Mouse (Mus musculus): ENCODE results near the gene Csde1.

Gene Csde1

GRCm38 (mm10) chr3:103020249-103020942 is at the start of gene Csde1:
Csde1 (plus strand) TSS chr3:103020426.
- under 1% methylated on average over 55 of the region's 55 CpGs for WGBS

GRCm38 (mm10) chr3:102970508-102970907 is 49.7 kb upstream of the Csde1 start:
- WGBS, result 67% methylated on average over 3 of the region's 3 CpGs

- 89% methylated on average over 4 of the region's 4 CpGs for WGBS
Observed at GRCm38 (mm10) chr3:102976906-102977305, 43.3 kb upstream of the Csde1 start.

GRCm38 (mm10) chr3:102979550-102980348 is 40.5 kb upstream of the Csde1 start:
- 24% methylated on average over 10 of the region's 10 CpGs for WGBS

- 32% methylated on average over 3 of the region's 3 CpGs for WGBS
Observed at GRCm38 (mm10) chr3:102980349-102980736, 39.9 kb upstream of the Csde1 start.

DNA sequence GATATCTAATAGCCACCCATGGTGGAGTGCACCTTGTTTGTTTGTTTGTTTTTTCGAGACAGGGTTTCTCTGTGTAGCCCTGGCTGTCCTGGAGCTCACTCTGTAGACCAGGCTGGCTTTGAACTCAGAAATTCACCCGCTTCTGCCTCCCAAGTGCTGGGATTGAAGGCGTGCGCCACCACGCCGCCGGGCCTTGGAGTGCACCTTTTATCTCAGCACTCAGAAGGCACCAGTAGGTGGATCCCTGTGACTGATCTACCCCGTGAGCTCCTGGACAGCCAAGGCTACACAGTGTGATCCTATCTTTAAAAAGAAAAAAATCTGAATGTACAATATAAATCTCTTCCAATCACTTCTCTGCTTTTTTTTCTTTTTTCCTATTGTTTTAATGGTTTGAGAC is 29.2 kb upstream of the Csde1 start:
- 82% methylated on average over 8 of the region's 8 CpGs for WGBS

DNA sequence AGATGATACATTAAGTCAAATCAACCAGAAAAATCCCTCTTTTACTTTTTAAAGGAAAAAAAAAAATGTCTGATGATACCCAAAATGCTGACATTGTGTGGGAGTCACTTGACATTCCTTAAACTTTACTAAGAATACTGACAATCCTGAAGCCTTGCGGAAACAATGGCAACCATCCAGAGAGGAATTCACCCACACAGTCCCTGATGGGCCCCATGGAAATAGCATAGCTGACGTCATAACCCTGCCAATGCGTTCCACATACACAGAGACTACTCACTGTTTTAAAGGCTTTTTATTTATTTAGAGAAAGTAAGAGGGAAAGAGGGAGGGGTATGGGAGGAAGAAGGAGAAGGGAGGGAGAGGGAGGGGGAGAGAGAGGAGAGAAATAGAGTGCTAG is 27.3 kb upstream of the Csde1 start:
- WGBS, result 14% methylated on average over 3 of the region's 3 CpGs

GRCm38 (mm10) chr3:102995233-102995604 is 25.0 kb upstream of the Csde1 start:
- 30% methylated on average over 7 of the region's 7 CpGs for WGBS

DNA sequence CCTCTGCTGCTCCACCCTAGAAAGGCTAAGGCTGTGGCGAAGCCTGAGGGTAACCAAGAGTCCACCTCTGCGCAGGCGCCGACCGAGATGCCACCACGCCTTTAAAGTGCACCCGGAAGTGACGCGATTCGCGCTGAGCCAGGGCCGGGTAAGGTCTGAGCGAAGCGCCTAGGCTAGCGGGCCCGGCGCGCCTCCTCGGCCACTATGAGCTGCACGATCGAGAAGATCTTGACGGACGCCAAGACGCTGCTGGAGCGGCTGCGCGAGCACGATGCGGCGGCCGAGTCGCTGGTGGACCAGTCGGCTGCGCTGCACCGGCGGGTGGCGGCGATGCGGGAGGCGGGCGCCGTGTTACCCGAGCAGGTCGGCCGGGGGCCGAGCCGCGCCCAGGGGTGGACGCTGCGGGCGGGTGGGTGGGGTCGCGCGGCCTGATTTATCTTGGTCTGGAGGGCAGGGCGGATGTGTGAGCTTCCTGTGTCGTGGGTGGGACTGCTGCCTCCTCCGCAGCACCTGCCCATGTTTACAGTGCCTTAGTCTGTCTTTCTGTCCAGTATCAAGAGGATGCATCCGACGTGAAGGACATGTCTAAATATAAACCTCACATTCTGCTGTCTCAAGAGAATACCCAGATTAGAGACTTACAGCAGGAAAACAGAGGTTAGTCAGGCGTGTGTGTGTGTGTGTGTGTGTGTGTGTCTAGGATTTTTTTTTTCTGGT is 24.5 kb upstream of the Csde1 start, which contains the start of gene Sike1:
Sike1 (plus strand) TSS at position 104 of the 717 bp plus-strand sequence.
- WGBS, result under 1% methylated on average over 60 of the region's 60 CpGs

DNA sequence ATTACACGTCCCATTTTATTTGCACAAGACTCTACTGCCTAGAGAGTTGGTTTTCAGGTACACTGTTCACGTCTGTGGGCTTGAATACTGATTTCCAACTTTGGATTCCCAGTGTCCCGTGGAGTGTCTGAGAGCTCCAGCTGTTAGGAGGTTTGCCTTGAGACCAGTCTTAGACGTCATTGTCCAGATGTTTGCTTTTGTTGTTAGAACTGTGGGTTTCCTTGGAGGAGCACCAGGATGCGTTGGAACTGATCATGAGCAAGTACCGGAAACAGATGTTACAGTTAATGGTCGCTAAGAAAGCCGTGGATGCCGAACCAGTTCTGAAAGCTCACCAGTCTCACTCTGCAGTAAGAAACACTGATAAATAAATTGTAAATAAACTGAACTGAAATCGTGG is 23.2 kb upstream of the Csde1 start:
- 58% methylated on average over 10 of the region's 10 CpGs for WGBS

- 53% methylated on average over 3 of the region's 3 CpGs for whole genome bisulfite sequencing
Observed at GRCm38 (mm10) chr3:102997591-102997990, 22.6 kb upstream of the Csde1 start.

DNA sequence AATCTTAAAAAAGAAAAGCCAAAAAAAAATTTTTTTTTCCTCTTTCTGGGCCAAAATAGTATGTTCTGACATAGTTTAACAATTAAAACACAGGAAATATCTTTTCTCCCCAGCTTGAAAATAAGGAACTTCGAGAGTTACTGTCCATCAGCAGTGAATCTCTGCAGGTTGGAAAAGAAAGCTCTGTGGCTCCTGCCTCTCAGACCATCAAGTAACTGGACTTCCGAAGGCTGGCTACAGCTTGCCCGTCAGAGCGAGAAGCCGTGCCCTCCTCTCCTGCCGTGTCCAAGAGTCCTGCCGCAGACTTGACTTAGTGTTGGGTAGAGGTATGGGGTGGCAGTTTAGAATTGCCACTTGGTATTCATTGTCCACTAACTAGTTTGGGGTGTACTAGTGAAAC is 18.6 kb upstream of the Csde1 start:
- WGBS, result 91% methylated on average over 7 of the region's 7 CpGs

DNA sequence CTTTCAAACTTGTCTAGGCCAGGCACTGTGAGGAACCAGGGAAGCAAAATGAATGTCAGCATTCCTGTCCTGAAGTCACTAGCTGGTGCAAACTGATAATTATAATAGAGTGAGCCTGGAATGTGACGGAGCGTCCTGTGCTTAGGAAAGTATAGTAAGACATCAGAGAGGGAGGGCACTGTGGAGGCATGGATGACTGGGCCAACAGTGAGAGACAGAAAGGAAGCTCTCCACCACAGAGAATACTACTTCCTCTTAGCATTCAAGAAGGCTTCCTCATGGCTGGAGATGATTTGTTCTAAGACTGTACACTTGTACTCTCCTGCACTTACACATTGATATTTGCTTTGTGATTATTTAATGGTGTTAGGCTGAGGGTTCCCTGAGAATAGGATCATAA is 2.9 kb upstream of the Csde1 start:
- 88% methylated on average over 2 of the region's 2 CpGs for WGBS

GRCm38 (mm10) chr3:103019462-103019861 is 764 bp upstream of the Csde1 start:
- 90% methylated on average over 2 of the region's 2 CpGs for WGBS

DNA sequence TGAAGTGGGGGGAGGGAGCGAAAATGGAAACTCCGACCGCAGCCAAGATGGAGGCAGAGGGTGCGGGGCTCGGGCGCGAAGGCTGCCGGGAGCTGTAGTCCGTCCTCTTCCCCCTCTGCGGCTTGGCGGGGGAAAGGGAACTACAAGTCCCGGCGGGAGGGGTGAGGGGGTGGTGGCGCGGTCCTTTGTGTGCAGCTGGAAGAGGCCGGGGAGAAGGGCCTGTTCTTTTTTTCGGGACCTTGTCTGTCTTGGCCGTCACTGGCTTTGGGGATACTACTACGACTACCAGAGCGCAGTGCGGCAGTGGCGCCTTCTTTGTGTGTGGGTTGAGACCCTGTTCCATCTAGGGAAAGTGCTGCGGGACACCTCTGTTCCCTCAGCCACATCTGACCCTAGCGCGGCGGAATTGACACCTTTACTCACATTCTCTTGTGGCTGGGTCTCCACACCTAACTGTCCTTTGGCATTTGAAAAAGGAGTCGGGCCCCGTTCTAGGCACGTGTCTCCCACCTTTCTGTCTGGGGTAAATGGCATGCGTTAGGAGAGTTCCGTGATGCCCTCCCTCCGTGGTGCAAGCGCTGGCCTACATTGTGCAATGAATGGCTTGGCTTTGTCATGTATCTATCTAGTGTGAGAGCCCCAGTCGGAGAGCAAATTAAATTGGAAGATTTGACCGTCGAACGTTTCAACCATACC is 865 bp downstream of the Csde1 start:
- WGBS, result 1% methylated on average over 37 of the region's 37 CpGs

- 93% methylated on average over 1 of the region's 1 CpGs for WGBS
Observed at GRCm38 (mm10) chr3:103026174-103026573, 5.9 kb downstream of the Csde1 start.

- WGBS, result 90% methylated on average over 6 of the region's 6 CpGs
Observed at GRCm38 (mm10) chr3:103040285-103040684, 20.1 kb downstream of the Csde1 start.

DNA sequence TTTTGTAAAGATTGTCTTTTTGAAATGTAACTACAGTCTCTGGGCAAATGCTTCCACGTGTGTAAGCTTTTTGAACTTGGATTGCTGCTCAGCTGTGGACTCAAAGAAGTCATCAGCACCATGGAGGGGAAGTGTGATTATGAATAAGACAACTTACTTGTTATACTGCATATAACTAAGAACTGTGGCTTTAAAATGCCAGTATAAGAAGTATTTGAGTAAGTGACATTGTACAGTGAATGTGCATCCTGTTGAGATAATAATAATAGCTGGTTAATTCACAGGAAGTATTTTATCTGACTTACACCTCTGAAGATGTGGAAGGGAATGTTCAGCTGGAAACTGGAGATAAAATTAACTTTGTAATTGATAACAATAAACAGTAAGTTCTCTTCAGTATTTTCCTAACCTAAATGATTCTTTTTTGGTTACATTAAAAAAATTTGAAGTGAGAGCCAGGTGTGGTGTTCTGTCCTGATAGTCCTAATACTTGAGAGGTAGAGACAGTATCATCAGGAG is 20.7 kb downstream of the Csde1 start:
- 67% methylated on average over 1 of the region's 1 CpGs for WGBS

- 90% methylated on average over 5 of the region's 5 CpGs for WGBS
Observed at GRCm38 (mm10) chr3:103056016-103056595, 35.9 kb downstream of the Csde1 start.

DNA sequence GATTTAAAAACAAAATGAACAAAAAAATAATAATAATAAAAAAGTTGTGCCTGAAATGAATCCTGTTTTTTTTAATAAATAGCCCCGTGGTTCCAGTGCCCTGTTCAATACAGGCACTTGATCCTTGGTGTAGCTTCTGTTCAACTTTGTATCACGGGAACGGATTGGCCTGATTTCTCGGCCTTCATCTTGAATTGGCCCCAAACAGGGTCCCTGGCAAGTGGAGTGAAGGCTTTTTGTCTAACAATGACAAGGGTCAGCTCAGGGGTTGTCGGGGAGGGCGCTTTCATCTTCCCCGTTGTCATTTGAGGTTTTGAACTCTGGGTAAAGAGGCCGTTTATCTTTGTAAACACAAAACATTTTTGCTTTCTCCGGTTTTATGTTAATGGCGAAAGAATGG is 37.5 kb downstream of the Csde1 start:
- 2% methylated on average over 10 of the region's 10 CpGs for WGBS
